Mouse (Mus musculus): ENCODE measurements around the gene Mri1. TPM values are rescaled to one million over a fixed set of nuclear protein-coding genes. Genes with fewer than 3 reads are reported as not detected.
"Not testable (repeated sequence)": the region's sequence is repeated elsewhere in the genome, so short reads cannot be mapped to it uniquely, and the experiment has no call there.

Mri1 gene
- polyA plus RNA-seq (2015; fragmentation: Nextera tagmentation; extraction: Ambion mirVana) = 36.1 and 42.7 TPM in 2 replicates

DNA sequence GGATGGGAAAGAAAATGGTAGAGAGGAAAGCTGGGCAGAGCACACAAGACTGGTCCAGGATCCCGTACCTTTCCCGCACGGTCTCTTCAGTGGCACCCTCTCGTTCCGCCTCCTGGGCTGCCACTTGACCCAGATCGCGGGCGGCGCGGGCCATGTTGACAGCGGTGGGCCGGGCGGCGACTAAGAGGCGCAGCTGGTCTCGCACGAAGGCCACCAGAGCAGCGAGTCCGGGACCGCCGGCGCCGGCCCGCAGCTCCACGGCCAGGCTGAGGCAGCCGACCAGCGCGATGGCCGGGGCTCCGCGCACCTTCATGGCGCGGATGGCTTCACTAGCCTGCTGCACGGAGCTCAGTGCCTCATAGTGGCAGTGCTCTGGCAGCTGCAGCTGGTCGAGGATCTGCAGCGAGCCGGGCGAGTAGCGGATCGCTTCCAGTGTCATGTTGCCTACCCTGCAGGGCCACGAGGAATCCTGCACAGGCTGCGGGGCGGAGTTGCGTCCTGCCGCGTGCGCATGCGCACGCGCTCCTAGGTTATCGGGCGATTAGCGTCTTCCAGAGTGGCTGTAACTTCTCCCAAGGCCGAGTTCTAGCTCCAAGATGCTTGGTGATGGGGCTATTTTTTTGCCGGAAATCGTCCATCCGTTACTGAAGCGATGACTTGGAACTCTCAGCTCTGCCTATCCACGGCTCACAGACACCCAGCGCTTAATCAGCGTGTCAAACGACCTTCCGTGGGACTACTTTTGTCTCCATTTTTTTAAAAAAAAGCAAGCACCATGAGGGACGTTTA, at the start of gene Mri1:
TSS of gene Mri1 (minus strand) at position 505 of the 789 bp plus-strand sequence.
- no peaks in the 10 kb centered on the region for H3K27me3 ChIP-seq
- H3K9me3 ChIP-seq (replicated peaks) = no peaks in the 10 kb centered on the region
- peak within 1 kb of the TSS; percentile 85 for H3K9ac ChIP-seq
- H3K4me1 ChIP-seq (replicated peaks) = peaks cover 17% of the 10 kb centered on the region
- peak within 1 kb of the TSS; percentile 83 for H3K4me3 ChIP-seq
- H3K36me3 ChIP-seq = peaks cover 64% of the 10 kb centered on the region
- ATAC-seq (replicated peaks; ENCODE audit: insufficient number of reproducible peaks, insufficient read depth, low FRiP score, low read depth) = peak; percentile 86
- WGBS = 0% methylated on average over 64 of the region's 64 CpGs
- H3K27ac ChIP-seq = peak within 1 kb of the TSS; percentile 92
- H3K4me2 ChIP-seq = peak within 1 kb of the TSS; percentile 98

DNA sequence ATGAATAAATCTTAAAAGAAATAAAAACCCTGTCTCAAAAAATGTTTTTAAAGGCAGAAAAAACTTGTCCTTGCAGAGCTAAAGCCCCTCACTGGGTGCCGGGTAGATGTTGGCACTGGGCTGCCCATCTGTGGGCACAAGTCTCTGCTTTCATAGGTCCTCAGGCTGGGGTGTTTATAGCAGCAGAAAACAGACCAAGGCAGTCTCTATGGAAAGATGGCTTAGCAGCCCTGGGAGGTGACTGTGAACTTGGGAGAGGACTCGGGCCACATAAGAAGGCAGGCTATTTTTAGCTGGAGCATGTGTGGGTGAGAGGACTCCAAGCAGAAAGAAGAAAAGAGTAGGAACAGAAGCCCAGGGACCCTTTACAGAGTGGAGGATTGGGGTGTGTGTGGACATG, 46.8 kb upstream of the Mri1 start:
- no peaks in the 10 kb centered on the region for H3K36me3 ChIP-seq
- ATAC-seq (replicated peaks; ENCODE audit: insufficient number of reproducible peaks, insufficient read depth, low FRiP score, low read depth) = no peak
- H3K4me2 ChIP-seq = no peak overlapping the region
- no peak overlapping the region for H3K27ac ChIP-seq
- no peak overlapping the region for H3K4me3 ChIP-seq
- no peak overlapping the region for H3K9ac ChIP-seq
- H3K9me3 ChIP-seq (replicated peaks) = no peaks in the 10 kb centered on the region
- peaks cover 8% of the 10 kb centered on the region; the same call in 1 of the 2 replicates for H3K4me1 ChIP-seq (replicated peaks)
- H3K27me3 ChIP-seq = no peaks in the 10 kb centered on the region
- WGBS = 28% methylated on average over 2 of the region's 2 CpGs

DNA sequence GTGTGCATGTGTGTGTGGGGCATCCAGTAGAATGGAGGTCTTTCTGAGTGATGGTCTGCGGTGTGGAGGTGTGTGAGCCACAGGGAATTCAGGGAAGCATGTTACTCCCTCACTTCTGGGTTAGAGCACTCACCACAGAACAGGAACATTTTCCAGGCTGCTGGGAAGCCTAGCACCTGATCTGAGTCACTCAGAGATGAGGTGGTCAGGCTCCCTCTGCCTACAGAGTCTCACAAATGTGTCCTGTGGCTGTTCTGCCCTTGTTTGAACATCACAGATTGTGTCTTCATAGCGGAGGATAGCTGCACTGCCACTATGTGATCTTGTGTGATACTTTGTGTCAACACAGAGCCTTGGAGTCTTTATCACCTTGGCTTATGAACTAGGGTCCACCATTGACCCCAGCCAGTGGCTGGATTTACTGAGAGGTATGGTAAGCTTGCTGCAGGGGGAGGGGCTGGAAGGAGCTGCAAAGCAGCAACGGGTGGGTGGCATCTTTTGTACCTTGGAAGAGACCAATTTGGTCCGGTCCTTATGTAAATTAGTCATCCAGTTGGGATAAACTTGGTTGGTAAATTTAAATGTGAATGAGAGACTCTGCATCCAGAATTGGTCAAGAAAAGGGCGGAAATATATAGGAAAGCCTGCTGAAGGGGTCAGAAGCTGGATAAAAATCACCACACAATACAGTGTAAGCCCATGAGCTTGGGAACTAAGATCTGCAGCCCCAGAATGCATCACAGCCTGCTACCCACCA, 40.1 kb upstream of the Mri1 start:
- Histone ChIP-seq H3K36me3 (no peaks in the 10 kb centered on the region), H3K9me3 (replicated peaks) (no peaks in the 10 kb centered on the region), H3K4me1 (replicated peaks) (no peaks in the 10 kb centered on the region), H3K4me3 (no peak overlapping the region), H3K27ac (no peak overlapping the region), H3K27me3 (0 out of 2 replicates have a peak, but pooled peaks cover 3% of the 10 kb centered on the region), H3K4me2 (no peak overlapping the region), H3K9ac (no peak overlapping the region)
- WGBS = 69% methylated on average over 5 of the region's 5 CpGs
- ATAC-seq (replicated peaks; ENCODE audit: insufficient number of reproducible peaks, insufficient read depth, low FRiP score, low read depth) = no peak

DNA sequence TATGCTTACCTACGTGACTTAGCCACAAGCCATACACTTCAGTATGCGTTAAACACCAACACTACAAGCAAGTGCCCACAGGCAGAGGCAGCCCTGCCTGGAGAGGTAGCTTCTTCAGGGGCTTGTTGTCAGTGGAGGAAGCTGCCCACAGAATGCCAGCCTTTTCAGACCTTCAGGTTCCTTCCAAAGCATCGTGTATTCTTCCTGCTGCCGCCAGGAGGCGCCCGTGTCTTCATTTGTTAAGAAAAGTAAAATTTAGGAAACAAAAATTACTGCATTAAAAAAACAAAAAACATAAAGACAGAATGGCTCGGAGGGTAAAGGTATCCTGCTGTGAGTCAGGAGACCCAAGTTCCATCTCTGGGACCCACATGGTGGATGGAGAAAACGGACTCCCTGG, 34.6 kb upstream of the Mri1 start:
- H3K4me1 ChIP-seq (replicated peaks) = no peaks in the 10 kb centered on the region
- no peak overlapping the region for H3K4me3 ChIP-seq
- H3K4me2 ChIP-seq = no peak overlapping the region
- H3K27me3 ChIP-seq = 0 out of 2 replicates have a peak, but pooled peaks cover 3% of the 10 kb centered on the region
- 26% methylated on average over 8 of the region's 8 CpGs for WGBS
- no peaks in the 10 kb centered on the region for H3K9me3 ChIP-seq (replicated peaks)
- H3K27ac ChIP-seq = no peak overlapping the region
- no peak for ATAC-seq (replicated peaks; ENCODE audit: insufficient number of reproducible peaks, insufficient read depth, low FRiP score, low read depth)
- H3K9ac ChIP-seq = no peak overlapping the region
- H3K36me3 ChIP-seq = no peaks in the 10 kb centered on the region

DNA sequence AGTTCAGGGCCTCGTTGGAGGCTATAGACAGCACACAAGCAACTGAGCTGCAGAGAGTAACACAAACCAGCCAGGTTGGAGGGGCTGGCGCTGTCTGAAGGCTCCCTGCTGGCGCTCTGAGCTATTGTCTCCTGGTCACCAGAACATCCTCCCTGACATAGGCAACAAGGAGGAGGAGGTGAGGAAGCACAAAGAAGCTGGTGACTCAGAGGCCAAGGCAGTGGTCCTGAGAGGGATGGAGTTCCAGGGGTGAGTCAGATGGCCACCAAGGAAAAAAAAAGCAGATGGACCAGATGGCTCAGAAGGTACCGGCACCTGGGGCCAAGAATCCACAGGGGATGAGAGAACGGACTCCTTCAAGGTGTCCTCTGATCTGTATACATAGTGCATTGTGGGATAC, 34.0 kb upstream of the Mri1 start:
- Histone ChIP-seq H3K4me3 (no peak overlapping the region), H3K36me3 (no peaks in the 10 kb centered on the region), H3K9ac (no peak overlapping the region), H3K4me1 (replicated peaks) (no peaks in the 10 kb centered on the region), H3K27ac (no peak overlapping the region), H3K4me2 (no peak overlapping the region), H3K27me3 (0 out of 2 replicates have a peak, but pooled peaks cover 3% of the 10 kb centered on the region), H3K9me3 (replicated peaks) (no peaks in the 10 kb centered on the region)
- WGBS = 66% methylated on average over 5 of the region's 5 CpGs
- ATAC-seq (replicated peaks; ENCODE audit: insufficient number of reproducible peaks, insufficient read depth, low FRiP score, low read depth) = no peak

DNA sequence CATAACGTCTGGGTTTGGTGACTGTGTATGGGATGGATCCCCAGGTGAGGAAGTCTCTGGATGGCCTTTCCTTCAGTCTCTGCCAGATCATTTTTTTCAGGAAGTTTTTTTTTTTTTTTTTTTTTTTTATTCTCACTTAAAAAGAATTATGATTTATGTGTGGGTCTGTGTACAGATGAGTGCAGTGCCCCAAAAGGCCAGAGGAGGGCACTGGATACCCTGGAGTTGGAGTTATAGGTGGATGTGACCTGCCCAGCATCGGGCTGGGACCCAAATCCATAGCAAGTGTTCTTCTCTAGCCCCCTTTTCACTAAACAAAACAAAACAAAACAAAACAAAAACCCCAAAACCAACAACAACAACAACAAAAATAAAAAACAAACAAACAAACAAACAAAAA, 31.8 kb upstream of the Mri1 start:
- Histone ChIP-seq H3K27ac (no peak overlapping the region), H3K36me3 (no peaks in the 10 kb centered on the region), H3K4me2 (no peak overlapping the region), H3K9ac (no peak overlapping the region), H3K4me1 (replicated peaks) (peaks cover 4% of the 10 kb centered on the region; the same call in 1 of the 2 replicates), H3K9me3 (replicated peaks) (no peaks in the 10 kb centered on the region), H3K27me3 (0 out of 2 replicates have a peak, but pooled peaks cover 1% of the 10 kb centered on the region), H3K4me3 (no peak overlapping the region)
- no peak for ATAC-seq (replicated peaks; ENCODE audit: insufficient number of reproducible peaks, insufficient read depth, low FRiP score, low read depth)
- 51% methylated on average over 2 of the region's 2 CpGs for WGBS

DNA sequence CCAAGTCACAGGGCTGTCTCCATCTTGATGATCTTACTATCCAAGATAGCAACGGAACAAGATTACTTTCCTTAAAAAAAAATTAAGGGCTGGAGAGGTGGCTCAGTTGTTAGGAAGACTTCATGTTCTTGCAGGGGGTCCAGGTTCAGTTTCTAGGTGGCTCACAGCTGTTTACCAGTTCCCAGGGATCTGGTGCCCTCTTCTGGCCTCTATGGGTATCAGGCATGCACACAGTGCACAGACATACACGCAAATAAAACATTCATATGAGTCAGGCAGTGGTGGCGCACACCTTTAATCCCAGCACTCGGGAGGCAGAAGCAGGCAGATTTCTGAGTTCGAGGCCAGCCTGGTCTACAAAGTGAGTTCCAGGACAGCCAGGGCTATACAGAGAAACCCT, 28.5 kb upstream of the Mri1 start:
- H3K36me3 ChIP-seq; H3K9me3 ChIP-seq (replicated peaks); H3K27me3 ChIP-seq; H3K4me1 ChIP-seq (replicated peaks); H3K27ac ChIP-seq; H3K4me3 ChIP-seq; H3K4me2 ChIP-seq; H3K9ac ChIP-seq; ATAC-seq (replicated peaks; ENCODE audit: insufficient number of reproducible peaks, insufficient read depth, low FRiP score, low read depth): not testable (repeated sequence)
- WGBS = 47% methylated on average over 5 of the region's 5 CpGs

DNA sequence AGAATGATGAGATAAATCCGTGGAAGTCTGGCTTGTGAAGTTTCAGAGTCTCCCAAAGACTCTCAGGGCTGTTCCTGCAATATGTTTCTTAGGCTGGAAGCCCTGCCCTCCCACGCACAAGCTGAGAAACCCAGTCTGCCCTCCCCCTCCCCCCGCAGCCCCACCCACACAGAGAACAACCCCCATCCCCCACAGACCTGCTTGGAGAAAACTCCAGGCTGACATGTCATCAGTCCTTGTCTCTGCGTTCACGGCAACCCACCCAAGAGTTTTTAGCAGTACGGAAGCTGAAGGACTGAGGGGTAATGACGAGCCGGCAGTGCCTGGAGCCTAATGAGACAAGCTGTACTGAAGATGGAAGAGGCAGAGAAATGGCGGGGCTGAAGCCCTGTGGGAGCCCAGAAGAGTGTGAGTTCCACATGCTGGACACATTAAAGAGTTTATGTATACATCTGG, 27.5 kb upstream of the Mri1 start:
- Histone ChIP-seq H3K4me2 (peak overlapping the region; percentile 38; the same call in 1 of the 2 replicates), H3K4me3 (peak overlapping the region; percentile 30), H3K9ac (0 out of 2 replicates have a peak overlapping the region, but pooled peaks have one; percentile 7), H3K36me3 (no peaks in the 10 kb centered on the region), H3K9me3 (replicated peaks) (no peaks in the 10 kb centered on the region), H3K4me1 (replicated peaks) (peaks cover 4% of the 10 kb centered on the region; the same call in 1 of the 2 replicates), H3K27ac (peak overlapping the region; percentile 56), H3K27me3 (no peaks in the 10 kb centered on the region)
- 17% methylated on average over 9 of the region's 9 CpGs for WGBS
- no peak for ATAC-seq (replicated peaks; ENCODE audit: insufficient number of reproducible peaks, insufficient read depth, low FRiP score, low read depth)

DNA sequence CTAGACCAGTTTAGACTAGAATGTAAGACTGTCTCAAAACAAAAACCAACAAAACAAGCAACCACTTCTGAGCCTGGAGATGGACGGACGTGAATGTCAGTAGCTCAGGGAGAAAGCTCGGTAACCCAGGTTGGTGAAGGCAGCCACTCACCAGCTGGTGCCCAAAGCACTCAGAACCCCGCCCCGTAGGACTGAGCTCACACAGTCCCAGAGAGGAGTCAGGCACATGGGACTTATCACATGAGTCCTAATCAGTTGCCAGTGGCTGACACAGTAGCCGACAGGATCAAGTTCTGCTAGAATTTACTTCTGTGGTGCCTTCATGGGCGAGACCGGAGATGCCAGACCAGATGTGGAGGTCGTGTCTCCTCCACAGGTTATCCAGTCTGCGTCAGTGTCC, 23.7 kb upstream of the Mri1 start:
- Histone ChIP-seq H3K4me1 (replicated peaks) (peaks cover 4% of the 10 kb centered on the region; the same call in 1 of the 2 replicates), H3K9ac (no peak overlapping the region), H3K4me2 (no peak overlapping the region), H3K9me3 (replicated peaks) (no peaks in the 10 kb centered on the region), H3K4me3 (no peak overlapping the region), H3K27me3 (no peaks in the 10 kb centered on the region), H3K27ac (no peak overlapping the region), H3K36me3 (no peaks in the 10 kb centered on the region)
- 53% methylated on average over 10 of the region's 10 CpGs for WGBS
- ATAC-seq (replicated peaks; ENCODE audit: insufficient number of reproducible peaks, insufficient read depth, low FRiP score, low read depth) = no peak

DNA sequence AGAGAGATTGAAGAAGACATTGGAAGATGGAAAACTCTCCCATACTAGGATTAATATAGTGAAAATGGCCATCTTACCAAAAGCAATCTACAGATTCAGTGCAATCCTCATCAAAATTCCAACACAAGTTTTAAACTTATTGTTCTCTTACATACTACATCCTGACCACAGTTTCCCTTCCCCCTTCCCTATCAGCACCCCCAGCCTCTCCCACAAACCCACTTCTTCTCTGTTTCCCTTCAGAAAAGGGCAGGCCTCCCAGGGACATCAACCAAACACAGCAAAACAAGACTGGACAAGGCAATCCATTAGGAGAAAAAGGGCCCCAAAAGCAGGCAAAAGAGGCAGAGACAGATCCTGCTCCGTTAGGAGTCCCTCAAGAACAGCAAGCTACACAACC, 19.3 kb upstream of the Mri1 start:
- no peaks in the 10 kb centered on the region for H3K36me3 ChIP-seq
- no peak overlapping the region for H3K27ac ChIP-seq
- H3K4me2 ChIP-seq = no peak overlapping the region

DNA sequence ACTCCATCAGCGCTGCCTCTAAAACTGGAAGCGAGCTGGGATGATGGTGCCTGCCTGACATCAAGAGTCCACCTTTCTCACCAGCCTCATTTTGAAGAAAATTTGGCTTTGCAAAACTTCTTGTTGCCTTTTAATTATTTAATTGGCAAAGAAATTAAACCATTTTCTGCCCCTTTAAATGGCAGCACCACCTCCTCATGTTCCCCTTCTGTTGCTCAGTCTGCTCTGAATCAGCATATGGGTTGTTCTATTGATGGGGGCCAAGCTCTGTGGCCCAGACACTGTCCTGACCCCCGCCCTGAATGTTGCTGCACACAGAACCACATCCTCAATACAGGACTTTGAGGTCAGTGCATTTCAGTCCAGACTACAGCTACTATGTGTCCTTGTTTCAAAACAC, 16.8 kb upstream of the Mri1 start:
- H3K4me3 ChIP-seq = no peak overlapping the region
- H3K9me3 ChIP-seq (replicated peaks) = no peaks in the 10 kb centered on the region
- no peak for ATAC-seq (replicated peaks; ENCODE audit: insufficient number of reproducible peaks, insufficient read depth, low FRiP score, low read depth)
- no peak overlapping the region for H3K4me2 ChIP-seq
- no peaks in the 10 kb centered on the region for H3K36me3 ChIP-seq
- no peak overlapping the region for H3K27ac ChIP-seq
- H3K4me1 ChIP-seq (replicated peaks) = peaks cover 8% of the 10 kb centered on the region
- no peak overlapping the region for H3K9ac ChIP-seq
- H3K27me3 ChIP-seq = no peaks in the 10 kb centered on the region
- 71% methylated on average over 3 of the region's 3 CpGs for WGBS

More for the DNA sequence above, 19.3 kb upstream of the Mri1 start:
- WGBS = 67% methylated on average over 1 of the region's 1 CpGs
- Histone ChIP-seq H3K9me3 (replicated peaks) (no peaks in the 10 kb centered on the region), H3K4me3 (no peak overlapping the region), H3K4me1 (replicated peaks) (no peaks in the 10 kb centered on the region), H3K27me3 (no peaks in the 10 kb centered on the region), H3K9ac (no peak overlapping the region)
- ATAC-seq (replicated peaks; ENCODE audit: insufficient number of reproducible peaks, insufficient read depth, low FRiP score, low read depth) = no peak

All from heart, embryonic 15.5 days (tissue).